In genomic region chr9:48126815-48127214, GRCm38 (mm10) we compare ENCODE assay signal across 20 mouse cellular contexts. TPM values are rescaled to one million over a fixed set of nuclear protein-coding genes. Genes with fewer than 3 reads are reported as not detected.
DNase-seq lines count a peak whose midpoint lies in the region; ATAC-seq and TF ChIP-seq lines count a peak whose summit lies in the region.
"Had no signal": no experiment of that assay in that cellular context is flagged by ENCODE, and none has a peak within 500 bp of the region (broad histone marks: within the 10 kb centered on the region; RNA-seq: fewer than 3 reads in every experiment).

No protein-coding gene starts in this region.

- DNase-seq in forebrain, postnatal 0 days, result no peak
- no peak for DNase-seq in forebrain, embryonic 11.5 days (ENCODE audit: low spot score)
- DNase-seq in kidney, postnatal 0 days (ENCODE audit: low spot score), result no peak
- DNase-seq in kidney, adult 18-20 months, result no peak
- peak; percentile 29 for DNase-seq in midbrain, embryonic 14.5 days
- DNase-seq in spleen, adult 12 weeks (ENCODE audit: low spot score), result no peak
- DNase-seq: adrenal gland, postnatal 14 days; B cell, adult 2 months; cerebellum, adult 18-20 months; cerebellum, adult 9-11 months; cerebellum, postnatal 36 days; gastrocnemius, postnatal 36 days; heart, adult 18-20 months had no signal

- ATAC-seq in forebrain, postnatal 0 days, result no peak
- no peak for ATAC-seq in forebrain, embryonic 11.5 days (replicated peaks; ENCODE audit: low FRiP score)
- no peak for ATAC-seq in kidney, postnatal 0 days (replicated peaks; ENCODE audit: low FRiP score, low read depth)
- no peak for ATAC-seq in midbrain, embryonic 14.5 days (ENCODE audit: low FRiP score, low TSS enrichment)
- ATAC-seq in midbrain, embryonic 13.5 days, result no peak
- ATAC-seq: CD4-positive, CD25-positive, alpha-beta regulatory T cell, adult 4 months; forebrain, embryonic 14.5 days; hindbrain, embryonic 16.5 days had no signal

- no peaks in the 10 kb centered on the region for H3K27me3 ChIP-seq in forebrain, postnatal 0 days (ENCODE audit: insufficient read depth, low read length)
- H3K27me3 ChIP-seq in forebrain, embryonic 11.5 days (ENCODE audit: control insufficient read depth, insufficient read depth, low read length), result peaks cover 3% of the 10 kb centered on the region
- no peaks in the 10 kb centered on the region for H3K27me3 ChIP-seq in kidney, postnatal 0 days (ENCODE audit: insufficient read depth, low read length)
- no peaks in the 10 kb centered on the region for H3K27me3 ChIP-seq in midbrain, embryonic 14.5 days (ENCODE audit: control insufficient read depth, insufficient read depth, low read length)
- H3K27me3 ChIP-seq in midbrain, embryonic 13.5 days, result peaks cover 6% of the 10 kb centered on the region; the same call in 1 of the 2 replicates

- TF ChIP-seq CTCF in forebrain, postnatal 0 days (IDR thresholded peaks at IDR 0.05; ENCODE audit: low read depth), result peak; percentile 41
- peak; percentile 37; the same call in 1 of the 2 replicates for TF ChIP-seq CTCF in kidney, postnatal 0 days (IDR thresholded peaks at IDR 0.05; ENCODE audit: low read depth)

- H3K36me3 ChIP-seq in forebrain, postnatal 0 days (ENCODE audit: insufficient read depth), result no peaks in the 10 kb centered on the region
- no peaks in the 10 kb centered on the region for H3K36me3 ChIP-seq in forebrain, embryonic 11.5 days (ENCODE audit: control insufficient read depth, insufficient read depth, low read length)
- no peaks in the 10 kb centered on the region for H3K36me3 ChIP-seq in kidney, postnatal 0 days (ENCODE audit: insufficient read depth, low read length)
- H3K36me3 ChIP-seq in midbrain, embryonic 14.5 days (ENCODE audit: control insufficient read depth, insufficient read depth, low read length), result no peaks in the 10 kb centered on the region
- H3K36me3 ChIP-seq in midbrain, embryonic 13.5 days, result no peaks in the 10 kb centered on the region
- H3K36me3 ChIP-seq: embryonic facial prominence, embryonic 10.5 days; heart, embryonic 15.5 days had no signal

- H3K9ac ChIP-seq in forebrain, postnatal 0 days, result no peak overlapping the region
- no peak overlapping the region for H3K9ac ChIP-seq in forebrain, embryonic 11.5 days (ENCODE audit: low read length)
- H3K9ac ChIP-seq in kidney, postnatal 0 days (ENCODE audit: low read depth, low read length), result no peak overlapping the region
- no peak overlapping the region for H3K9ac ChIP-seq in midbrain, embryonic 14.5 days (replicated peaks; ENCODE audit: low read length)
- no peak overlapping the region for H3K9ac ChIP-seq in midbrain, embryonic 13.5 days (replicated peaks)
- H3K9ac ChIP-seq: heart, embryonic 15.5 days had no signal

- no peaks in the 10 kb centered on the region for H3K4me1 ChIP-seq in forebrain, postnatal 0 days (ENCODE audit: insufficient read depth)
- H3K4me1 ChIP-seq in forebrain, embryonic 11.5 days (replicated peaks; ENCODE audit: control insufficient read depth, insufficient read depth, low read length), result no peaks in the 10 kb centered on the region
- no peaks in the 10 kb centered on the region for H3K4me1 ChIP-seq in kidney, postnatal 0 days (replicated peaks; ENCODE audit: insufficient read depth, low read length)
- H3K4me1 ChIP-seq in midbrain, embryonic 14.5 days (ENCODE audit: control insufficient read depth, insufficient read depth, low read length), result no peaks in the 10 kb centered on the region
- H3K4me1 ChIP-seq in midbrain, embryonic 13.5 days (replicated peaks), result no peaks in the 10 kb centered on the region
- H3K4me1 ChIP-seq: heart, embryonic 15.5 days had no signal

- H3K27ac ChIP-seq in forebrain, postnatal 0 days (ENCODE audit: low read depth, low read length), result no peak overlapping the region
- no peak overlapping the region for H3K27ac ChIP-seq in forebrain, embryonic 11.5 days (ENCODE audit: low read depth, low read length)
- no peak overlapping the region for H3K27ac ChIP-seq in kidney, postnatal 0 days
- no peak overlapping the region for H3K27ac ChIP-seq in midbrain, embryonic 14.5 days (replicated peaks; ENCODE audit: low read depth, low read length)
- no peak overlapping the region for H3K27ac ChIP-seq in midbrain, embryonic 13.5 days
- H3K27ac ChIP-seq: embryonic facial prominence, embryonic 10.5 days; heart, embryonic 15.5 days had no signal

- no peak overlapping the region for H3K4me2 ChIP-seq in forebrain, postnatal 0 days (ENCODE audit: low read depth)
- no peak overlapping the region for H3K4me2 ChIP-seq in forebrain, embryonic 11.5 days (ENCODE audit: low read depth, low read length, severe bottlenecking)
- H3K4me2 ChIP-seq in kidney, postnatal 0 days (ENCODE audit: low read length), result no peak overlapping the region
- no peak overlapping the region for H3K4me2 ChIP-seq in midbrain, embryonic 14.5 days (ENCODE audit: low read length)
- H3K4me2 ChIP-seq in midbrain, embryonic 13.5 days (replicated peaks), result no peak overlapping the region
- H3K4me2 ChIP-seq: heart, embryonic 11.5 days; heart, embryonic 15.5 days had no signal

- H3K9me3 ChIP-seq in forebrain, postnatal 0 days (ENCODE audit: low read length), result no peaks in the 10 kb centered on the region
- no peaks in the 10 kb centered on the region for H3K9me3 ChIP-seq in forebrain, embryonic 11.5 days (ENCODE audit: control insufficient read depth, low read length)
- H3K9me3 ChIP-seq in kidney, postnatal 0 days (replicated peaks; ENCODE audit: low read length), result no peaks in the 10 kb centered on the region
- no peaks in the 10 kb centered on the region for H3K9me3 ChIP-seq in midbrain, embryonic 14.5 days (ENCODE audit: control insufficient read depth, low read length)
- H3K9me3 ChIP-seq in midbrain, embryonic 13.5 days, result no peaks in the 10 kb centered on the region
- H3K9me3 ChIP-seq: embryonic facial prominence, embryonic 10.5 days; heart, embryonic 15.5 days had no signal

- no peak overlapping the region for H3K4me3 ChIP-seq in forebrain, postnatal 0 days (ENCODE audit: low read depth, low read length)
- no peak overlapping the region for H3K4me3 ChIP-seq in forebrain, embryonic 11.5 days (ENCODE audit: low read depth, low read length)
- H3K4me3 ChIP-seq in kidney, postnatal 0 days (replicated peaks; ENCODE audit: low read depth, low read length), result no peak overlapping the region
- H3K4me3 ChIP-seq in midbrain, embryonic 14.5 days (replicated peaks; ENCODE audit: low read depth, low read length), result no peak overlapping the region
- no peak overlapping the region for H3K4me3 ChIP-seq in midbrain, embryonic 13.5 days (replicated peaks)
- H3K4me3 ChIP-seq: embryonic facial prominence, embryonic 10.5 days; heart, embryonic 15.5 days had no signal

- WGBS in forebrain, postnatal 0 days, result 45% methylated on average over 3 of the region's 3 CpGs
- 29% methylated on average over 3 of the region's 3 CpGs for WGBS in forebrain, embryonic 11.5 days
- 30% methylated on average over 3 of the region's 3 CpGs for WGBS in kidney, postnatal 0 days
- 50% methylated on average over 3 of the region's 3 CpGs for WGBS in midbrain, embryonic 14.5 days
- 45% methylated on average over 3 of the region's 3 CpGs for WGBS in midbrain, embryonic 13.5 days

RNA-seq across cellular contexts. Expression of gene Nxpe4, which starts 35.0 kb away (rescaled TPM):
- total RNA-seq in forebrain, postnatal 0 days (2014; rRNA removed), result 11.6 and 20.2 TPM in 2 replicates
- 5.8 and 8.3 TPM in 2 replicates for polyA plus RNA-seq in forebrain, postnatal 0 days (2015; fragmentation: Nextera tagmentation; extraction: Ambion mirVana)
- polyA plus RNA-seq in forebrain, embryonic 11.5 days (2014; fragmentation: Nextera tagmentation; extraction: Ambion mirVana), result 7.8 and 7.9 TPM in 2 replicates
- polyA plus RNA-seq in kidney, postnatal 0 days (2015; fragmentation: Nextera tagmentation; extraction: Ambion mirVana), result 8.9 and 9.8 TPM in 2 replicates
- polyA plus RNA-seq in midbrain, embryonic 14.5 days (2014; fragmentation: Nextera tagmentation; extraction: Ambion mirVana), result 5.8 and 8.0 TPM in 2 replicates
- polyA plus RNA-seq in midbrain, embryonic 13.5 days (2015; fragmentation: Nextera tagmentation; extraction: Ambion mirVana), result 6.4 and 7.0 TPM in 2 replicates
